Mouse (Mus musculus) hindbrain, embryonic 11.5 days (tissue): ENCODE measurements around the gene Podxl2. TPM values are rescaled to one million over a fixed set of nuclear protein-coding genes. Genes with fewer than 3 reads are reported as not detected.

Experiments used
- ATAC-seq: fragments of 200-750 bp; cut with Nextera tagmentation; 2 replicates; pipeline ENCODE4 v1.8.0; 2017; ENCODE audit warnings: mild to moderate bottlenecking, moderate TSS enrichment, moderate library complexity; ENCODE audit not compliant: low FRiP score
- DNase-seq: peaks from one replicate; pipeline ENCODE4 v3.0.0-alpha.2; 2015; ENCODE audit warnings: low spot score
- H3K27ac ChIP-seq: fragments of 300-500 bp; sonication (generic); 2 replicates; pipeline ENCODE4 v1.5.1; 2014; ENCODE audit warnings: mild to moderate bottlenecking, low read depth, low read length
- H3K27me3 ChIP-seq: fragments of 300-500 bp; sonication (generic); 2 replicates; pipeline ENCODE4 v1.6.1; 2014; ENCODE audit warnings: mild to moderate bottlenecking, low read length, moderate library complexity, mixed read lengths; ENCODE audit not compliant: control insufficient read depth, insufficient read depth
- H3K36me3 ChIP-seq: fragments of 300-500 bp; sonication (generic); 2 replicates; pipeline ENCODE4 v1.6.1; 2014; ENCODE audit warnings: mild to moderate bottlenecking, low read length, moderate library complexity, mixed read lengths; ENCODE audit not compliant: control insufficient read depth, insufficient read depth
- H3K4me1 ChIP-seq: fragments of 300-500 bp; sonication (generic); replicated peaks from 2 replicates; pipeline ENCODE4 v1.6.1; 2014; ENCODE audit warnings: low read length, mixed read lengths; ENCODE audit not compliant: control insufficient read depth, insufficient read depth
- H3K4me2 ChIP-seq: fragments of 300-500 bp; sonication (generic); replicated peaks from 2 replicates; pipeline ENCODE4 v1.6.1; 2014; ENCODE audit warnings: mild to moderate bottlenecking, low read depth, low read length
- H3K4me3 ChIP-seq: fragments of 300-500 bp; sonication (generic); 2 replicates; pipeline ENCODE4 v1.5.1; 2014; ENCODE audit warnings: low read depth, low read length
- H3K9ac ChIP-seq: fragments of 300-500 bp; sonication (generic); 2 replicates; pipeline ENCODE4 v1.6.1; 2014; ENCODE audit warnings: low read depth, low read length
- H3K9me3 ChIP-seq: fragments of 300-500 bp; sonication (generic); 2 replicates; pipeline ENCODE4 v1.6.1; 2016; ENCODE audit warnings: low read length; ENCODE audit not compliant: control insufficient read depth
- WGBS: fragments of 180-500 bp; shearing (Covaris S2); extraction: QIAGEN DNeasy Blood & Tissue Kit; methylation state at CpG from one replicate; pipeline ENCODE4 v1.1.7; 2014; 5-methylcytosine and 5-hydroxymethylcytosine counted together
- polyA plus RNA-seq: library from polyadenylated mRNA; unstranded; fragments of >200 nt; fragmentation: Nextera tagmentation; extraction: Ambion mirVana; gene quantifications from 2 replicates; pipeline ENCODE4 v1.2.1, GENCODE M21; 2014

The Podxl2 gene
- polyA plus RNA-seq, 1 experiment from 2014 or later: 156 TPM

GRCm38 (mm10) chr6:88898534-88899048, 23.7 kb upstream of the Podxl2 start, which contains the start of gene Mcm2:
Gene Mcm2, minus strand, starts transcription at chr6:88898780.
- peak; percentile 77 for ATAC-seq
- Histone ChIP-seq H3K27ac (peak within 1 kb of the TSS; percentile 61), H3K4me3 (peak within 1 kb of the TSS; percentile 68), H3K4me1 (peaks cover 16% of the 10 kb centered on the region), H3K4me2 (peak within 1 kb of the TSS; percentile 57), H3K27me3 (no peaks in the 10 kb centered on the region), H3K9me3 (no peaks in the 10 kb centered on the region), H3K9ac (peak within 1 kb of the TSS; percentile 78), H3K36me3 (0 out of 2 replicates have a peak, but pooled peaks cover 3% of the 10 kb centered on the region)
- under 1% methylated on average over 33 of the region's 33 CpGs for WGBS
- DNase-seq: peak; percentile 98

- ATAC-seq (no peak), DNase-seq (no peak)
- H3K9me3 ChIP-seq: no peaks in the 10 kb centered on the region
- H3K4me1 ChIP-seq: peaks cover 7% of the 10 kb centered on the region
- peak overlapping the region; percentile 68 for H3K4me3 ChIP-seq
- H3K9ac ChIP-seq: peak overlapping the region; percentile 42; the same call in 1 of the 2 replicates
- H3K27ac ChIP-seq: no peak overlapping the region
- H3K4me2 ChIP-seq: peak overlapping the region; percentile 57
- WGBS: 66% methylated on average over 7 of the region's 7 CpGs
- no peaks in the 10 kb centered on the region for H3K27me3 ChIP-seq
- 0 out of 2 replicates have a peak, but pooled peaks cover 8% of the 10 kb centered on the region for H3K36me3 ChIP-seq
Observed at GRCm38 (mm10) chr6:88897246-88897645, 22.4 kb upstream of the Podxl2 start.

- Histone ChIP-seq H3K9ac (no peak overlapping the region), H3K27me3 (no peaks in the 10 kb centered on the region), H3K4me3 (no peak overlapping the region), H3K36me3 (0 out of 2 replicates have a peak, but pooled peaks cover 11% of the 10 kb centered on the region), H3K27ac (no peak overlapping the region), H3K9me3 (no peaks in the 10 kb centered on the region), H3K4me1 (peaks cover 4% of the 10 kb centered on the region), H3K4me2 (no peak overlapping the region)
- no peak for ATAC-seq
- DNase-seq: no peak
- WGBS: 88% methylated on average over 6 of the region's 6 CpGs
Observed at GRCm38 (mm10) chr6:88895943-88896342, 21.1 kb upstream of the Podxl2 start.

- Histone ChIP-seq H3K4me1 (peaks cover 4% of the 10 kb centered on the region), H3K9ac (no peak overlapping the region), H3K9me3 (no peaks in the 10 kb centered on the region), H3K4me3 (no peak overlapping the region), H3K27me3 (no peaks in the 10 kb centered on the region), H3K36me3 (peaks cover 13% of the 10 kb centered on the region; the same call in 1 of the 2 replicates), H3K27ac (no peak overlapping the region), H3K4me2 (no peak overlapping the region)
- 73% methylated on average over 5 of the region's 5 CpGs for WGBS
- ATAC-seq (no peak), DNase-seq (peak; percentile 81)
Observed at GRCm38 (mm10) chr6:88893559-88893958, 18.7 kb upstream of the Podxl2 start.

GRCm38 (mm10) chr6:88890832-88891231, 16.0 kb upstream of the Podxl2 start:
- Histone ChIP-seq H3K4me1 (no peaks in the 10 kb centered on the region), H3K36me3 (peaks cover 17% of the 10 kb centered on the region; the same call in 1 of the 2 replicates)
- WGBS: 89% methylated on average over 7 of the region's 7 CpGs

GRCm38 (mm10) chr6:88889410-88890042, 14.7 kb upstream of the Podxl2 start:
- 96% methylated on average over 13 of the region's 13 CpGs for WGBS
- no peak for ATAC-seq
- Histone ChIP-seq H3K9me3 (no peaks in the 10 kb centered on the region), H3K36me3 (peaks cover 15% of the 10 kb centered on the region; the same call in 1 of the 2 replicates), H3K9ac (no peak overlapping the region), H3K27me3 (no peaks in the 10 kb centered on the region), H3K4me3 (no peak overlapping the region), H3K4me2 (no peak overlapping the region), H3K4me1 (no peaks in the 10 kb centered on the region), H3K27ac (no peak overlapping the region)
- DNase-seq: no peak

More at GRCm38 (mm10) chr6:88890832-88891231, 16.0 kb upstream of the Podxl2 start:
- no peak for ATAC-seq
- no peak overlapping the region for H3K4me2 ChIP-seq
- no peak overlapping the region for H3K4me3 ChIP-seq
- H3K9me3 ChIP-seq: no peaks in the 10 kb centered on the region
- no peak overlapping the region for H3K27ac ChIP-seq
- no peak for DNase-seq
- no peaks in the 10 kb centered on the region for H3K27me3 ChIP-seq
- no peak overlapping the region for H3K9ac ChIP-seq

- peak; percentile 81 for ATAC-seq
- no peak for DNase-seq
- no peak overlapping the region for H3K4me2 ChIP-seq
- H3K27ac ChIP-seq: 0 out of 2 replicates have a peak overlapping the region, but pooled peaks have one; percentile 9
- H3K4me1 ChIP-seq: no peaks in the 10 kb centered on the region
- H3K27me3 ChIP-seq: no peaks in the 10 kb centered on the region
- 74% methylated on average over 2 of the region's 2 CpGs for WGBS
- no peaks in the 10 kb centered on the region for H3K9me3 ChIP-seq
- no peak overlapping the region for H3K9ac ChIP-seq
- peaks cover 6% of the 10 kb centered on the region; the same call in 1 of the 2 replicates for H3K36me3 ChIP-seq
- H3K4me3 ChIP-seq: no peak overlapping the region
Observed at GRCm38 (mm10) chr6:88886417-88886967, 11.6 kb upstream of the Podxl2 start.

- Histone ChIP-seq H3K4me3 (no peak overlapping the region), H3K27ac (no peak overlapping the region), H3K4me2 (no peak overlapping the region), H3K9ac (no peak overlapping the region), H3K4me1 (no peaks in the 10 kb centered on the region), H3K9me3 (no peaks in the 10 kb centered on the region), H3K36me3 (peaks cover 6% of the 10 kb centered on the region; the same call in 1 of the 2 replicates), H3K27me3 (no peaks in the 10 kb centered on the region)
- 90% methylated on average over 12 of the region's 12 CpGs for WGBS
- no peak for ATAC-seq
- no peak for DNase-seq
Observed at GRCm38 (mm10) chr6:88885644-88886416, 11.0 kb upstream of the Podxl2 start.
